Mouse (Mus musculus) brain, embryonic 14.5 days (tissue): ENCODE measurements around the gene Ppp4r3a. TPM values are rescaled to one million over a fixed set of nuclear protein-coding genes. Genes with fewer than 3 reads are reported as not detected.

ENCODE experiments used
- DNase-seq: peaks from one replicate; pipeline ENCODE4 v3.0.0-alpha.2; 2011; ENCODE audit warnings: low read depth
- CTCF ChIP-seq: fragments of 200-500 bp; IDR thresholded peaks from 2 replicates; pipeline ENCODE4 v1.5.1; 2012; ENCODE audit warnings: inconsistent platforms, mild to moderate bottlenecking, moderate library complexity, borderline replicate concordance; ENCODE audit not compliant: insufficient read depth, insufficient read length; ENCODE audit errors: extremely low read depth
- POLR2A ChIP-seq: fragments of 200-500 bp; IDR thresholded peaks from 2 replicates; pipeline ENCODE4 v1.6.1; 2012; ENCODE audit warnings: mild to moderate bottlenecking, inconsistent platforms, borderline replicate concordance; ENCODE audit not compliant: poor library complexity, insufficient read depth, insufficient read length, severe bottlenecking; ENCODE audit errors: extremely low read depth
- polyA plus RNA-seq: library from polyadenylated mRNA; depleted of rRNA; stranded (reverse); fragments of >200 nt; gene quantifications from 2 replicates; pipeline ENCODE4 v1.2.3, GENCODE M21; 2012

The Ppp4r3a gene
- polyA plus RNA-seq, 1 experiment, result 45.0 TPM

- no peak for DNase-seq
- no peak for TF ChIP-seq POLR2A
- no peak for TF ChIP-seq CTCF
These were observed 73.2 kb downstream of the Ppp4r3a start for GRCm38 (mm10) chr12:101010148-101010920.

GRCm38 (mm10) chr12:101009225-101009624 is 74.3 kb downstream of the Ppp4r3a start:
- no peak for TF ChIP-seq POLR2A
- TF ChIP-seq CTCF, result no peak
- DNase-seq, result no peak

GRCm38 (mm10) chr12:101008648-101009047 is 74.9 kb downstream of the Ppp4r3a start:
- no peak for TF ChIP-seq POLR2A
- TF ChIP-seq CTCF, result no peak
- no peak for DNase-seq

- peak; percentile 61 for DNase-seq
- TF ChIP-seq CTCF (no peak), POLR2A (no peak)
These were observed 75.5 kb downstream of the Ppp4r3a start for GRCm38 (mm10) chr12:101007968-101008481.

GRCm38 (mm10) chr12:101007427-101007826 is 76.1 kb downstream of the Ppp4r3a start:
- no peak for DNase-seq
- no peak for TF ChIP-seq POLR2A
- no peak for TF ChIP-seq CTCF

- TF ChIP-seq CTCF (no peak), POLR2A (no peak)
- no peak for DNase-seq
These were observed 77.7 kb downstream of the Ppp4r3a start for GRCm38 (mm10) chr12:101005665-101006420.

- no peak for TF ChIP-seq POLR2A
- no peak for TF ChIP-seq CTCF
- peak; percentile 69 for DNase-seq
These were observed 78.5 kb downstream of the Ppp4r3a start for GRCm38 (mm10) chr12:101004982-101005381.

GRCm38 (mm10) chr12:101002801-101003513 is 80.5 kb downstream of the Ppp4r3a start:
- TF ChIP-seq POLR2A (no peak), CTCF (no peak)
- DNase-seq, result no peak

- DNase-seq, result no peak
- TF ChIP-seq POLR2A, result no peak
- no peak for TF ChIP-seq CTCF
These were observed 84.2 kb downstream of the Ppp4r3a start for GRCm38 (mm10) chr12:100999061-100999954.

- DNase-seq, result no peak
- TF ChIP-seq POLR2A (no peak), CTCF (no peak)
These were observed 84.9 kb downstream of the Ppp4r3a start for GRCm38 (mm10) chr12:100998564-100998962.
